Comparison of ENCODE assay signal across 17 mouse cellular contexts in genomic region chr6:31123342-31123990, GRCm38 (mm10).
DNase-seq lines count a peak whose midpoint lies in the region; ATAC-seq and TF ChIP-seq lines count a peak whose summit lies in the region.
"Had no signal": no experiment of that assay in that cellular context is flagged by ENCODE, and none has a peak within 500 bp of the region (broad histone marks: within the 10 kb centered on the region; RNA-seq: fewer than 3 reads in every experiment).

No protein-coding gene starts in this region.

- no peak for ATAC-seq in liver, embryonic 15.5 days (ENCODE audit: insufficient read depth)
- no peak for ATAC-seq in frontal cortex, adult (ENCODE audit: low TSS enrichment)
- no peak for ATAC-seq in erythroid progenitor cell, adult 5-6 weeks (replicated peaks; ENCODE audit: low FRiP score, poor library complexity, severe bottlenecking)

- WGBS in spleen, adult 2 months: 60% methylated on average over 4 of the region's 4 CpGs
- WGBS in liver, embryonic 15.5 days (ENCODE audit: insufficient replicate concordance): 52% methylated on average over 4 of the region's 4 CpGs

- peaks cover 15% of the 10 kb centered on the region; the same call in 1 of the 2 replicates for H3K4me1 ChIP-seq in spleen, adult 2 months (ENCODE audit: control insufficient read depth, insufficient read depth, insufficient read length)
- H3K4me1 ChIP-seq in liver, embryonic 15.5 days (replicated peaks): peaks cover 27% of the 10 kb centered on the region
- H3K4me1 ChIP-seq: heart, embryonic 15.5 days had no signal

- H3K36me3 ChIP-seq in spleen, adult 2 months (ENCODE audit: control insufficient read depth, insufficient read depth, low read length): peaks cover 4% of the 10 kb centered on the region; the same call in 1 of the 2 replicates
- H3K36me3 ChIP-seq in liver, embryonic 15.5 days (replicated peaks): no peaks in the 10 kb centered on the region
- H3K36me3 ChIP-seq: heart, embryonic 15.5 days had no signal

- H3K9ac ChIP-seq in liver, embryonic 15.5 days: no peak overlapping the region
- H3K9ac ChIP-seq: heart, embryonic 15.5 days had no signal

- H3K27me3 ChIP-seq in spleen, adult 2 months (ENCODE audit: control insufficient read depth, insufficient read depth, low read length): no peaks in the 10 kb centered on the region
- no peaks in the 10 kb centered on the region for H3K27me3 ChIP-seq in liver, embryonic 15.5 days
- H3K27me3 ChIP-seq: heart, embryonic 15.5 days had no signal

- TF ChIP-seq POLR2A in spleen, adult 2 months (IDR thresholded peaks at IDR 0.05; ENCODE audit: low read depth, low read length): no peak

- H3K9me3 ChIP-seq in liver, embryonic 15.5 days (replicated peaks): no peaks in the 10 kb centered on the region
- H3K9me3 ChIP-seq: heart, embryonic 15.5 days had no signal

- intact Hi-C loops in gastrocnemius, adult 2 months (cut with DNase I): no loop called here

- no peak for TF ChIP-seq CTCF in gastrocnemius, adult 2 months (IDR thresholded peaks at IDR 0.05)
- no peak for TF ChIP-seq CTCF in spleen, adult 2 months (IDR thresholded peaks at IDR 0.05; ENCODE audit: extremely low read depth, insufficient read depth, insufficient read length, insufficient replicate concordance)

- no peak for DNase-seq in gastrocnemius, adult 2 months
- DNase-seq in gastrocnemius, adult 8-10 months (ENCODE audit: low spot score in 2 of 2): no peak
- no peak for DNase-seq in spleen, adult 2 months (ENCODE audit: low read depth in 1 of 2, low spot score in 2 of 2)
- DNase-seq in spleen, adult 18-20 months: no peak
- no peak for DNase-seq in kidney, postnatal 10 days
- DNase-seq: adrenal gland, postnatal 14 days; cerebellum, adult 9-11 months; kidney, adult 2 months; kidney, postnatal 36 days; lung, postnatal 36 days; midbrain, embryonic 14.5 days; right cerebral cortex, adult 18-20 months; thymus, postnatal 25 days had no signal

- H3K4me2 ChIP-seq in liver, embryonic 15.5 days: peak overlapping the region; percentile 19; the same call in 1 of the 2 replicates
- H3K4me2 ChIP-seq: heart, embryonic 15.5 days had no signal

- peak overlapping the region; percentile 64 for H3K4me3 ChIP-seq in gastrocnemius, adult 2 months
- H3K4me3 ChIP-seq in spleen, adult 2 months (ENCODE audit: extremely low read depth, insufficient read depth, insufficient read length): no peak overlapping the region
- H3K4me3 ChIP-seq in liver, embryonic 15.5 days (replicated peaks): no peak overlapping the region
- H3K4me3 ChIP-seq: heart, embryonic 15.5 days had no signal

- H3K27ac ChIP-seq in gastrocnemius, adult 2 months: peak overlapping the region; percentile 83
- H3K27ac ChIP-seq in spleen, adult 2 months (ENCODE audit: insufficient read depth, low read length): peak overlapping the region; percentile 54
- 0 out of 2 replicates have a peak overlapping the region, but pooled peaks have one; percentile 21 for H3K27ac ChIP-seq in liver, embryonic 15.5 days (replicated peaks)
- H3K27ac ChIP-seq: heart, embryonic 15.5 days had no signal

Comparison
In these comparisons a context has a peak if more than half of its experiments do, and no peak if none do; other contexts are left out.
1. H3K27ac ChIP-seq: peak in every context shown above with its lines; median percentile 83 in gastrocnemius, adult 2 months; 54 in spleen, adult 2 months; 21 in liver, embryonic 15.5 days.